Mouse (Mus musculus): Measurements from ENCODE around the gene H2afb1.
"Not testable (repeated sequence)": the region's sequence is repeated elsewhere in the genome, so short reads cannot be mapped to it uniquely, and the experiment has no call there.

H2afb1 gene

GRCm38 (mm10) chrX:117014457-117014856 is at the start of gene H2afb1:
Gene H2afb1 (plus strand): TSS chrX:117014757.
- DNase-seq (ENCODE audit: low spot score) = not testable (repeated sequence)

- DNase-seq (ENCODE audit: low spot score) = no peak
These were observed 21.5 kb downstream of the H2afb1 start for GRCm38 (mm10) chrX:117036085-117036484.

All from testis, postnatal 10 days (tissue).